Mouse (Mus musculus): ENCODE data around the gene Tubb3.
"Not testable (repeated sequence)": the region's sequence is repeated elsewhere in the genome, so short reads cannot be mapped to it uniquely, and the experiment has no call there.

Gene Tubb3

DNA sequence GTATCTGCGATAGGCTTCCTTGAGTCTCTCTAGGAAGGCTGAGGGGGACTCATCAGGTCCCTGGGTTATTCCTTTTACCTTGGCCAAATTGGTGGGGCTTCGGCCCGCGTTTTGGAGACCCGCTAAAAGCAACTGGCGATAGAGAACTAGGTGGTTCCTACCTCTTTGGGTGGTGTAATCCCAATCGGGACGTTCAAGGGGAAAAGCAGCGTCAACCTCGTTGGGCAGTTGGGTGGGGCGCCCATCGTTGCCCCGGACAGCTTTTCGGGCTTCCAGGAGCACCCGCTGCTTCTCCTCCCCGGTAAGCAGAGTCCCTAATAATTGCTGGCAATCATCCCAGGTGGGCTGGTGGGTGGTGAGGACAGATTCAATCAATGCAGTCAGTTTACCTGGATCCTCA is 21.2 kb downstream of the Tubb3 start:
- DNase-seq (ENCODE audit: low spot score): no peak

DNA sequence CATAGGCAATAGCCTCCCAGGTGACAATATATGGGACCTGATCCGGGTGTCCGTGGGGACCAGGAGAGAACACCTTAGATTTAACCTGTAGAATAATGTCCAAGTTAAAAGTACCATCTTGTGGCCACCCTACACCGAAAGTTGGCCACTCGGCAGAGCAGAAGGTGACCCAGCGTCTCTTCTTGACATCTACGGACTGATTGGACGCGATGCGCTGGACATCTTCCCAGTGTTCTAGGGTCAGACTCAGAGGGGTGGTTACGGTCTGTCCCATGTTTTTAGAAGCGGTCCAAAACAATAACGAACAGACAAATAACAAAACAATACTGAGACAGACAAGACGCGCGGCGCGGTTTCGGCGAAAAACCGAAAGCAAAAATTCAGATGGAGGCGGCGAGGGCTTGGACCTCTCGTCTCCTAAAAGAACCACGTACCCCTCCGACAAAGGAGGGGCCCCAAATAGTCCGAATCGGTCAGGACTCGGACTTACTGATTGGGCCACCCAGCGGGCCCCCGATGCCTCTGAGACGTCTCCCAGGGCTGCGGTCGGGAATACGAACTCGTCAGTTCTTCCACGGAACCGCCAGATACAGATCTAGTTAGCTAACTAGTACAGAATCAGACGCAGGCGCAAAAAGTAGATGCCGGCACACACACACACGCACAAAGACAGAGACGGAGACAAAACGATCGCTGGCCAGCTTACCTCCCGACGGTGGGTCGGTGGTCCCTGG is 22.2 kb downstream of the Tubb3 start:
- DNase-seq (ENCODE audit: low spot score): not testable (repeated sequence)

DNA sequence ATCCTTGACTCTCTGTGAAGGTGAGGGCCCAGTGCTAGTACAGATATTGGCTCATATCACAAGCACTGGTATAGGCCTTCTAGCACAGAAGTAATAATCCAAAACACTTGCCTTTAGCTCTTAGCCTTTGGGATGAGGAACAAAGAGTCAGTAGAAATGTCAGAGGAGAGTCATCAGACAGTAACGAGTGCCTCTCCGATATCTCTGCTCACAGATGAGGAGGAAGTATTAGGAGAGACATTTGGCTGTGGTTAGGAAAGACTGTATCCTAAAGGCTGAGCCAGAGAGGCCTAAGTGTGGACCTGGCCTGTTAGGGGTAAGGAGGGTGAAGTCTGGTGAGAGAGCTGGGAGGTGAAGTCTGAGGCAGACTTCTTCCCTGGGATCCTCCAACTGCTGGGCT is 30.6 kb downstream of the Tubb3 start:
- DNase-seq (ENCODE audit: low spot score): no peak

DNA sequence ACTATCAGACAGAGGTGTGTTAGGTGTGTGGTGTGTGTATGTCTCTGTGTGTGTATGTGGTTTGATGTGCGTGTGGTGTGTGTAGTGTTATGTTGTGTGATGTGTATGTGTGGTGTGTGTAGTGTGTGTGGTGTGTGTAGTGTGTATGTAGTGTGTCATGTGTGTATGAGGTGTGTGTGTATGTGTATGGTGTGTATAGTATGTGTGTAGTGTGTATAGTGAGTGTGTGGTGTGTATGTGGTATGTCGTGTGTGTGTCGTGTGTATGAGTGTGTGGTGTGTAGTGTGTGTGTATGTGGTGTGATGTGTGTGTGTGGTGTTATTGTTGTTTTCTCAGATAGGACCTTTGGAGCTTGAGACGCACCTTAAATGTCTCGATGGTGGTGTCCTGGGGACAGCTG is 31.1 kb downstream of the Tubb3 start:
- no peak for DNase-seq (ENCODE audit: low spot score)

DNA sequence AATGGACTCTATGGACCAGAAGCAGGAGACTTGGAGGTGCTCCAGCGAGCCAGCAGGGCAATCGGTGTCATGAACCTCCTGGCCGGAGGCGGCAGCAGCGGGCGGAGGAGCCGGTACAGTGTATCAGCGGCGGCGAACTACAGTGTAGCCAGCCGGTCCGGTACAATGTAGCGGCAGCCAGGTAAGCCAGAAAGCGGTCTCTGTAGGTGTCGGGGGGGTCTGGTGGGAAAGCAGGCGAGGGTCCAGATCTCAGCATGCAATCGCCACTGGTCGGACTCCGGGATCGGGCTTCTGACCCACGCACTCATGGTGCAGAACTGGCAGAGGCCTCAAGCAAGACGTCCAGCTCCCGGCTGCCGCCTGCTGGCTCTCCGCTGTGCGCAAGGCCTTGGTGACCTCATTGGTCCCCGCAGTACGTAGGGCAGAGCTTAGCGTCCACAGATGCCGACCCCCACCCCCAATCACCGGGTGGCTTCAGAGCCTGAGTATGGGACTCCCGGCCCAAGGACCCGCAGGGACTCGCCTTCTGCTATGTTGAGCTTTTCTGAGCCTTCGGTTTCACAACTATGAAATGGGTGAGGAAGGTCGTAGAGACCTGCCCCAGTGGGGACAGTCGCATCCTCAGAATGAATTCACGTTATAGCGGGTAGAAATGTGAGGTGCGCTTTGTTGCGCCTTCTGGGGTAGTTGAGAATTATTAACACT is 31.8 kb downstream of the Tubb3 start:
- peak; percentile 85 for DNase-seq (ENCODE audit: low spot score)

DNA sequence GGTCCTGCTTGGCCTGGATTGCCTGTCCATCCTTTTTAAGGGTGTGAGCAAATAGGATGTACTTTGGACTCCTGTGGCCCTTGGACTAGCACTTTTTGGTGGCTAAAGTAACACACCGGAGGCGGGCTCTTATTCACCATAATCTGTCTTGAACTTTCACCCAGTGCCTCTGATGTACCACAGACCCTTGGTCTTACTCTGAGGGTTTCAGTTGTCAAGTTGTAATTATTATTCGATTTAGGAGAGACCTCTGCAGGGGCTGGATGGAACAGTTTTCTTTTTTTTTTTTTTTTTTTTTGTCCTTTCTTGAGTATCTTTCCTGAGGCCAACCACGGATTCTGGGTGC is 32.3 kb downstream of the Tubb3 start:
- peak; percentile 23 for DNase-seq (ENCODE audit: low spot score)

DNA sequence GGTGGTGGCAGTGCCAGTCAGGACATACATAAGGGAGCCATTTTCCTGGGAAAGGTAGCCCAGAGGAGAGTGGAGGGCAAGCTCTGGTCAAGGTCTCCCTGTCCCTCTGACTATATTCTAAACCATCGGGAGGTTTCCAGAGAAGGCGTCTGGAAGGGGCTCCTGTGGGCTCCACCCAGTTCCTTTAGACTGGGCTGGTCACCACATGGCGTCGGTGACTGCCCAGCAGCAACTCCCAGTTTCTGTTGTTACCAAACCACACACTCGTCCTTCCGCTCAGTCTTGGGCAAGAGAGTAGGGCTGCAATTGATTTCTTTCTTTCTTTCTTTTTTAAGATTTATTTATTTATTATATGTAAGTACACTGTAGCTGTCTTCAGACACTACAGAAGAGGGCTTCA is 32.9 kb downstream of the Tubb3 start:
- DNase-seq (ENCODE audit: low spot score): no peak

DNA sequence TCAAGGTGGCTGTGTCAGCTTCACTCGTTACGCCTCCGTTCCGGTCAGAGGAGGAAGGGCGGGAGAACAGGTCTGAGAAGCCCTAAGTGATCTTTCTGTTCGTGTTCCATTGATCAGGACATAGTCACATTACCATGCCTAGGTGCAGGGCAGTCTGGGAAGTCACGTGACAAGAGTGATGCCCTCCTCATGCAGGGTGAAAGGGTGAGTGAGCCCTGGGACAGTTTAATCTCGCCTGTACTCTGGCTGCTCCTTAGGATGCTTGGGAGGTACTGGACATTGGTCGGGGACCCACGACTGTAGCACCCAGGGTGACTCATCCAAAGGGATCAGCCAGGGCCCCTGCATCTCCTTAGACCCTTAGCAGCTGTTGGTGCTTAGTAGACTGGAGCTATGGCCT is 34.8 kb downstream of the Tubb3 start:
- DNase-seq (ENCODE audit: low spot score): no peak

DNA sequence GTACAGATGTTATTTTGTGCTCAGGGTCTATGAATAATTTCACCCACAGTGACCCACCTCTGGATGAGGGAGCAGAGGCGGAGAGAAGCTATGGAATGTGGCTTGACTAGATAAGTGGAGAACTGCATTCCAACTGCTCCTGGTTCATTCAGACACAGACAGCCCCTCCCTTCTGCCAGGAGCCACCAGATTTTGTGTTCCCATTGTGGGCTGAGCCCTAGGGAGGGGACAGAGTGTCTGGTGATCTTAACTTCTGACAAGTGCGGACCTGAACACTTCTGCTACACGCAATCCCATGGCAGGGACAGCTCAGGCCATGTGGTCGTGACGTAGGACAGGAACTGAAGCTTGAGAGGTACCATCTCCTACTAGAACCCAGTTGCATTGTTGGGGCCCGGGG is 35.6 kb downstream of the Tubb3 start:
- DNase-seq (ENCODE audit: low spot score): no peak

DNA sequence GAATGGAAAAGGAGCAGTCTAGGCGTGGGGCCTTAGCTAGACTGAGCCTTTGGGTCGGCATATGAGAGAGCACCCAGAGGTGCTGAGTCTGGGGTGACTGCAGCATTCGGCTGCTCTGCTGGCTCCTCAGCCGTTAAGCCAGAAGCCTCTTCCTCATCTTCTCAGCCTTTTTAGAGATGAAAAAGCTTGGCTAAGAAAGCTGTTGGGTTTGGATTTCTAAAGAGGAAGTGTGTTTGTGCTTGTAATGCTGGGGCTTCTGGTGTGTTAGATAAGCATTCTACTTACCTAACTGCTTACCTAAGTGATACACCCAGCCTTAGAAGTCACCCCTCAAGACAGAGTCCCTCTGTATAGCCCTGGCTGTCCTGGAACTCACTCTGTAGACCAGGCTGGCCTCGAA is 39.6 kb downstream of the Tubb3 start:
- no peak for DNase-seq (ENCODE audit: low spot score)

DNA sequence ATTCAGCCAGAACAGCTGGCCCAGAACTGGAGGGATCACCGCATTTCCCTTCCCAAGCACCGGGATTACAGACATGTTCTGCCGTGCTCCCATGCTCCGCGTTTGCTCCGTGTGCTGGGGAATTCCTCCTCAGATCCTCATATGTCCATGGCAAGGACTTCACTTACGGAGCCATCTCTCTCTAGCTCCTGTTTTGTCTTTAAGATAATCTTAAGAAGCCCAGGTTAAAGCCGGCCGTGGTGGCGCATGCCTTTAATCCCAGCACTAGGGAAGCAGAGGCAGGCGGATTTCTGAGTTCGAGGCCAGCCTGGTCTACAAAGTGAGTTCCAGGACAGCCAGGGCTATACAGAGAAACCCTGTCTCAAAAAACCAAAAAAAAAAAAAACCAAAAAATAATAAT is 40.5 kb downstream of the Tubb3 start:
- DNase-seq (ENCODE audit: low spot score): not testable (repeated sequence)

DNA sequence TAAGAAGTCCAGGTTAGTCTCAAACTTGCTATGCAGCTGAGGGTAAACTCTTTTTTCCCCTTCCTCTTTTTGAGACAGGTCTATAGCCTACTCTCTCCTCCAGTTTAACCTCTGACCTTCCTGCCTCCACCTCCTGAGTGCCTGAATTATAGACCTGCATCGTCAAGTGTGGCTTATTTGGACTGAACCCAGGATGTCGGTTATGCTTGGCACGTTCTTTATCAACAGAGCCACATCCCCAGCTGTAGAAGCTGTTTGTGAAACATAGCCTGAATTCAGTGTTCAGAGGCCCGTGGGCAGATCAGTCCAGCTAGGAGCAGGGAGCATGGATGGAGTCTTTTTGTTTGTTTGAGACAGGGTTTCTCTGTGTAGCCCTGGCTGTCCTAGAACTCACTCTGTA is 40.9 kb downstream of the Tubb3 start:
- no peak for DNase-seq (ENCODE audit: low spot score)

DNA sequence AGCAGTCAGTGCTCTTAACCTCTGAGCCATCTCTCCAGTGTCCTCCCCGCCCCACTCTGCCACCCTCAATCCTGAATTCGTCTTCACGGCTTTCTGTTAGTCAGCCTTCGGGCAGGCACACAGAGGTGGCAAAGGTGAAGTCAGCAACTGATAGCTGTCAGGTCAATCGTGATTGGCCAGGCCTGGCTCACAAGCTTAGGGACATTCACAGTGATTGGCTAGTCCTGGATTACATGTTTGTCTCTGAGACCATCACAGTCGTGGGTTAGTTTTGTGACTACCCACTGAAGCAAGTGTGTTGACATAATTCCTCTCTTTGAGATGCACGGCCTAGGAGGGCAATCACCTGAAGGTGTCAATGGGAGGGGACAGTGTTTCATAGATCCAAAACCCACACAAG is 42.1 kb downstream of the Tubb3 start:
- DNase-seq (ENCODE audit: low spot score): no peak

DNA sequence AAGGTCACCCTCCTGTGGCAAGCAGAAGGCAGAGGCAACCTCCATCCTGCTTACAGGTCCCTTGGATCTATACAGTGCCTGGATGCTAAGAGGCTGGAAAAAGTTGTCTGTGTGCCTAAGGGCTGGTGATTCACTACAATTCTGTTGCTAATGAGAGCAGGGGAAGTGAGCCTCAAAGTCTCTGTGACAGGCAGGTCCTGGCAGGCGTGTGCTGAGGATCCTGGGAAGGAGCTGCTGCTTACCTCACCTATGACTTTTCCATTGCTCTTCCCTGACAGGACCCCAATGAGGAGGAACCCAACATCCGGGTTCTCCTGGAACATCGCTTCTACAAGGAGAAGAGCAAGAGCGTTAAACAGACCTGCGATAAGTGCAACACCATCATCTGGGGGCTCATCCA is 42.7 kb downstream of the Tubb3 start:
- no peak for DNase-seq (ENCODE audit: low spot score)

DNA sequence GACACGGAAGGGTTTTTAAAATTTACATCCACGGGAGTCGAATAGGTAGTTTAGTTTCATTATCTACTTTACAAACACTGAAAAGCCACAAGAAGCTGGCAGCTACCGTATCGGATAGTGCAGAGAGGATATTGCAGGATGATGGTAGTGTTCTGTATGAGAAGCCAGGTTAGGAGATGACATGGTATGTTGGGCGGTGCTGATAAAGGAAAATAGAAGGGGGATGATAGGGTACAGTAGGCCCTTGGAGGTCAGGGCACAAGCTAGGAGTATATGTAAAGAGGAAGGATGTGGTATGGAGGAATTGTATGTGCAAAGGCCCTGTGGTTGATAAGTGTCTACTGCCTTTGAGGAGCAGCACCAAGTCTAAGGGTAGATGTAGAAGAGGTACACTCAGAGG is 43.3 kb downstream of the Tubb3 start:
- DNase-seq (ENCODE audit: low spot score): no peak

DNA sequence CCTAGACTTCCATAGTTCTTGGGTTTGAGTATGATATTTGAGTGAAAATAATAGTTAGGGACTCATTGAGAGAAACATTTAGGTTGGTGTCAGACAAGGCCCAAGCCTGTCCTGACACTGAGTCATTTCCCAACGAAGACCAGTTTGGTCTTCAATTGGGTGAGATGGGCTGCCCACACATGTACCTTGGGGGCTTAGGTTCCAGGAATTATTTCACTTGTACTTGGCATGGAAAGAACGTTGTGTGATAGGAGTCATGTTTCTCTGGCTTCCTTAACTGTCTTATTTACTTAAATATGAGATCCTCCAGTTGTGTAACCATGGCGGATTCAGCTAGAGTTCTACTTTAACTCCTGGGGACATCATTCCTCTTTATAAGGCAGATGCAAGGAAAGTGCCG is 52.4 kb downstream of the Tubb3 start:
- DNase-seq (ENCODE audit: low spot score): no peak

DNA sequence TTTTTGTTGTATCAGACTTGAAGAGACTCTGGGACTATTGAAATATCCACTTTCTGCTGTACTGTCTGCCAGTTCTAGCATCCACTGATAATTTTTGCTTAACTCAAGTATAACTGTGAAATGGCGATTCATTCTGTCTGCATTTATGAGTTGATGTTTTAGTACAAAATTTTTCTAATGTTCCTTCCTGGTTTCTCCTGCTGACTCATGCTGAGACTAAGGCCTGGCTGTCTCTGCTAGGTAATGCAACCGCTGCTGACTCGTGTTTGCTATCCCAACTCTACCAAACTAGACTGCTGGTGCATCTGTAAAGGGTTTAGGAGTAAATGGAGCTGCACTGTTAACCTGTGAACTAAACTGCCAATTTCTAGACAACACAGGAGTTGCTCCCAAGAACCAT is 56.3 kb downstream of the Tubb3 start:
- no peak for DNase-seq (ENCODE audit: low spot score)

Measured in c-Kit-positive CD71-positive TER-119-positive erythroid progenitor cells, embryonic 14.5 days (primary cell).